Mouse (Mus musculus) layer of hippocampus, postnatal 36 days (tissue): ENCODE data around the gene Atxn2. TPM values are rescaled to one million over a fixed set of nuclear protein-coding genes. Genes with fewer than 3 reads are reported as not detected.
"Not testable (repeated sequence)": the region's sequence is repeated elsewhere in the genome, so short reads cannot be mapped to it uniquely, and the experiment has no call there.

ENCODE experiments used
- DNase-seq, 2 experiments: peaks; one replicate each; pipeline ENCODE4 v3.0.0; 2022
- total RNA-seq, 2 experiments: library from RNA; stranded (reverse); gene quantifications; 2 replicates each; pipeline ENCODE4 v1.2.3; 2021

The Atxn2 gene
- total RNA-seq, 2 experiments from 2014 or later, result 184 to 240 TPM

- DNase-seq, result peak; percentile 80 to 81
Measured at GRCm38 (mm10) chr5:121836692-121837415, 125.7 kb downstream of the Atxn2 start.

- no peak for DNase-seq
Measured at GRCm38 (mm10) chr5:121837441-121838340, 126.6 kb downstream of the Atxn2 start, which contains the start of gene Sh2b3. Gene Sh2b3 (minus strand): TSS chr5:121837646.

- no peak for DNase-seq
Measured at GRCm38 (mm10) chr5:121838341-121839127, 127.4 kb downstream of the Atxn2 start.

GRCm38 (mm10) chr5:121839128-121839473, 128.0 kb downstream of the Atxn2 start:
- no peak for DNase-seq

- no peak for DNase-seq
Measured at GRCm38 (mm10) chr5:121841516-121841915, 130.4 kb downstream of the Atxn2 start.

GRCm38 (mm10) chr5:121841973-121842372, 130.8 kb downstream of the Atxn2 start:
- DNase-seq, result no peak

GRCm38 (mm10) chr5:121842665-121843118, 131.6 kb downstream of the Atxn2 start:
- peak; percentile 78 to 79 for DNase-seq

GRCm38 (mm10) chr5:121843138-121843905, 132.2 kb downstream of the Atxn2 start:
- no peak for DNase-seq

DNA sequence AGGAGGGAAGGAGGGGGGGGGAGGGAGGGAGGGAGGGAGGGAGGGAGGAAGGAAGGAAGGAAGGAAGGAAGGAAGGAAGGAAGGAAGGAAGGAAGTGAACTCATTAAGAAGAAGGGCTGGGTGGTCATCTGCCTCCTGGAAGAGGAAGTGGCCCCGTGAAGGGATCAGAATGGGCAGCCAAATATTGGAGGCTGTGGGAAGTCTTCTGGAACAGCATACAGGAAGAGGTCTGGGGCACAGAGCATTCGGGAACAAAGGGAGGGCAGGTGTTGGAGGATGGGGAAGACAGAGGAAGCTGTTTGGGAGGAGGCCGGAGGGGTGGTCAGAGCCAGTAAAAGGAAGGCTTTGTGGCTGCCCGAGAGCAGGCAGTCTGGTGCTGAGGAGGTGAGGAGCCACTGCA, 134.2 kb downstream of the Atxn2 start:
- DNase-seq, result no peak

GRCm38 (mm10) chr5:121846322-121846721, 135.2 kb downstream of the Atxn2 start:
- no peak for DNase-seq

DNA sequence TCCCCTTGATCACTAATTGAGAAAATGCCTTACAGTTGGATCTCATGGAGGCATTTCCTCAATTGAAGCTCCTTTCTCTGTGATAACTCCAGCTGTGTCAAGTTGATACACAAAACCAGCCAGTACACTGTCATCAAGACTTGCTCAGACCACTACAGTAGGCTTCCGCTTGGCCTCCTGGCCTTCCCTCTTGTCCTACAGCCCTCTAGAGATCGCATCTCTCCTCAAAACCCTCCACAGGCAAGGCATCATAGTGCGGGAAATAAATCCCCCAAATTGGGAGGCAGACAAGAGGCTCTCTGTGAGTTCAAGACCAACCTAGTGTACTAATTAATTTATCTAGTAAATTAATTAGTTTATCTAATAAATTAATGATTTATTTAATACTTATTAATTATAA, 136.1 kb downstream of the Atxn2 start:
- DNase-seq, result not testable (repeated sequence)

- DNase-seq, result no peak
Measured at GRCm38 (mm10) chr5:121848035-121848519, 136.9 kb downstream of the Atxn2 start.

DNA sequence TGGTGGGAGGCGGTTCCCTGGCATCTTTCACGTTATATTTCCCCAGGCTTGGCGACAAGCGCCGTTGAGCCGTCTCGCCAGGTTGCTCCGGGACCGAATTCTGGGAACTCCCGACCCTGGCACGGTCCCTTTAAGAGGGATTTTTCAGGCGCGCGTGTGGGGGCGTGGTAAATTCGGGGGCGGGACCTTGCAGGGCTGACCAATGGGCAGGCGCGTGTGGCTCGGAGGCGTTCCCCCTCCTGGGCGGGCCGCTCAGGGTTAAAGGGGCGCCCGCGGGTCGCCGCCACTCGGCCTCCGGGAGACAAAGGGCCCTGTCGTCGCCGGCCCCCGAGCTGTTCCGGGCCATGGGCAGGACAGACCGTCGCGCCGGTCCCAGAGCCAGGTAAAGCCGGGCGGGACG, 137.6 kb downstream of the Atxn2 start, which contains the start of gene Pheta1:
Pheta1 (plus strand) TSS at position 242 of the 400 bp plus-strand sequence.
- DNase-seq, result peak; percentile 89

DNA sequence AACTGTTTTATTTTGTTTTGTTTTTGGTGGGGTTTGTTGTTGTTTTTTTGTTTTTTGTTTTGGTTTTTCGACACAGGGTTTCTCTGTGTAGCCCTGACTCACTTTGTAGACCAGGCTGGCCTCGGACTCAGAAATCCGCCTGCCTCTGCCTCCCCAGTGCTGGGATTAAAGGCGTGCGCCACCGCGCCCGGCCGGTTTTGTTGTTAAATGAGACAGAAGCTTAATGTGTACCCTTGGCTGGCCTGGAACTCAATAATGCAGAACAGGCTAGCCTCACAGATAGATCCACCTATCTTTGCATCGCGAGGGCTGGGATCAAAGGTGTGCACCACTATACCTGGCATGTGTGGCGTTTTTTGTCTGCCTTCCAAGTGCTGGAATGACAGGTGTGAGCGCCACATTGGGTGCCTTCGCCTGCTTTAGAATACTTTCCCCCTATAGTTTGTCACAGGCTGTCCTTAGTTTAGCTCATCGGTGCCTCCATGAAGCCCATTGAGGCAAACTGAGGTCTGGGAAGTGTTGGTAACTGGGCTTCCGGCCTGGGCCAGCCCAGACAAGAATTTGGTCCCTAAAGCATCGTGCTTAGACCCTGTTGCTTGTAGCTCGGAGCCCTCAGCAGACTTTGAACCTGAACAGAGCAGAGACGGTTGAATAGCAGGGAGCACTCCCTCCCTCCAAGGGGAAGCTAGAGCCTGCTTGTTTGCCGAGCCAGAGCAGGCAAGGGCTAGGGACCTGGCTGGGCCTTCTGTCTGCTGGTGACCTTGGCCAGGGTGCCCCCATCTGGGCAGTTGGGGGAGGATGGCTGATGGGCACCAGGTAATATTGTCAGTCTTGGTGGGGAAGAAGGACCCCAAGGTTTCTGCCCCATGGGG, 138.6 kb downstream of the Atxn2 start:
- DNase-seq, result no peak

- DNase-seq, result no peak
Measured at GRCm38 (mm10) chr5:121853368-121854051, 142.4 kb downstream of the Atxn2 start.

- no peak for DNase-seq
Measured at GRCm38 (mm10) chr5:121854768-121855167, 143.6 kb downstream of the Atxn2 start.

DNA sequence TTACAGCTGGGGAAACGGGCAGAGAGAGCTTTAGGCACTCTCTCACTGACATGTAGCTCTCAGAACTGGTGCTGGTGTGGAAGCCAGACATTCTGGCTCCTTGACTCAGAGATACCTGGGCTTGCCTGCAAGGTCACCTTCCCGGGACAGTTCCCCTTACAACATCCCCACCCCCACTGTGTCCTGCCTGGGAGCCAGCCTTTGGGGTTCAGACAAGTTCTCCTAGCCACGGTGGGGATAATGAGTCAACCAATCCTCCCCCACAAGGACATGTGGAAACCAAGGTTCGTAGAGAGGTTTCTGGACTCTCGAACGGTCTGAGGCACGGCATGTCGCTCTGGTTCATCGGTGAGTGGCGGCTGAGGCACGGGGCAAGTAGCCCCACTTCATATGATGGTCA, 145.6 kb downstream of the Atxn2 start:
- DNase-seq, result no peak

- no peak for DNase-seq
Measured at GRCm38 (mm10) chr5:121858427-121858826, 147.3 kb downstream of the Atxn2 start.

DNA sequence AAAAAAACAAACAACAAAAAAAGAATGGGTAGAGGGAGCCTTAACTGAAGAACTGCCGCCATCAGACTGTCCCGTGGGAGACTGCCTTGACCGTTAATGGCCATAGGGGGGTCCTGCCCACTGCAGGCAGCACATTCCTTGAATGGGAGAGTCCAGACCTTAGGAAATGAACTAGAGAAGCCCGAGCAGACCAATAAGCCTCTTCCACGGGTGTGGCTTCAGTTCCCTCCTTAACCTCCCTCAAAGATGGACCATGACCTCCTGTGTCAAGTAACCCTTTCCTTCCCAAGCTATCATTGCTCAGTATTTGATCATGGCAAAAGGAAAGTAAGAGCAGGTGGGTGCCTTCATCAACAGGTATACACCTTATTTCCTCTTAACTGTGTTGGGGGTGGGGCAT, 150.8 kb downstream of the Atxn2 start:
- DNase-seq, result no peak

GRCm38 (mm10) chr5:121864330-121864729, 153.2 kb downstream of the Atxn2 start:
- DNase-seq, result no peak
